Mouse (Mus musculus) spleen, adult 12 weeks (tissue): ENCODE results near the gene Acsl1.
"Not testable (repeated sequence)": the region's sequence is repeated elsewhere in the genome, so short reads cannot be mapped to it uniquely, and the experiment has no call there.

ENCODE experiments used
- DNase-seq: peaks from one replicate; pipeline ENCODE4 v3.0.0; 2022; ENCODE audit warnings: low spot score

Gene Acsl1

GRCm38 (mm10) chr8:46566914-46567529, 96.2 kb downstream of the Acsl1 start:
- DNase-seq: no peak

GRCm38 (mm10) chr8:46567946-46568345, 97.1 kb downstream of the Acsl1 start:
- no peak for DNase-seq

GRCm38 (mm10) chr8:46568942-46569341, 98.1 kb downstream of the Acsl1 start:
- DNase-seq: no peak

- no peak for DNase-seq
Measured at GRCm38 (mm10) chr8:46569659-46570441, 99.0 kb downstream of the Acsl1 start.

GRCm38 (mm10) chr8:46570673-46571072, 99.8 kb downstream of the Acsl1 start:
- no peak for DNase-seq

GRCm38 (mm10) chr8:46573446-46573845, 102.6 kb downstream of the Acsl1 start:
- no peak for DNase-seq

GRCm38 (mm10) chr8:46573964-46574363, 103.1 kb downstream of the Acsl1 start:
- no peak for DNase-seq

- no peak for DNase-seq
Measured at GRCm38 (mm10) chr8:46578794-46579193, 108.0 kb downstream of the Acsl1 start.

GRCm38 (mm10) chr8:46584328-46584727, 113.5 kb downstream of the Acsl1 start:
- DNase-seq: not testable (repeated sequence)

- DNase-seq: no peak
Measured at GRCm38 (mm10) chr8:46585576-46585975, 114.7 kb downstream of the Acsl1 start.
